Mouse (Mus musculus) lung, embryonic 15.5 days (tissue): ENCODE results near the gene Plekha6. TPM values are rescaled to one million over a fixed set of nuclear protein-coding genes. Genes with fewer than 3 reads are reported as not detected.
A peak's percentile ranks its signal among the peaks of the same experiment; 100 is the strongest.

ENCODE experiments used
- ATAC-seq: fragments of 200-750 bp; cut with Nextera tagmentation; 2 replicates; pipeline ENCODE4 v1.8.0; 2017; ENCODE audit warnings: moderate number of reproducible peaks, borderline replicate concordance; ENCODE audit not compliant: low FRiP score, low TSS enrichment; ENCODE audit errors: extremely low read depth
- H3K27ac ChIP-seq: fragments of 300-500 bp; sonication (generic); 2 replicates; pipeline ENCODE4 v1.5.1; 2015; ENCODE audit warnings: moderate library complexity, mild to moderate bottlenecking, inconsistent platforms
- H3K27me3 ChIP-seq: fragments of 300-500 bp; sonication (generic); 2 replicates; pipeline ENCODE4 v1.6.1; 2015; ENCODE audit warnings: inconsistent platforms
- H3K36me3 ChIP-seq: fragments of 300-500 bp; sonication (generic); 2 replicates; pipeline ENCODE4 v1.6.1; 2015; ENCODE audit warnings: inconsistent platforms
- H3K4me1 ChIP-seq: fragments of 300-500 bp; sonication (generic); 2 replicates; pipeline ENCODE4 v1.6.1; 2015; ENCODE audit warnings: inconsistent platforms
- H3K4me2 ChIP-seq: fragments of 300-500 bp; sonication (generic); 2 replicates; pipeline ENCODE4 v1.6.1; 2015; ENCODE audit warnings: inconsistent platforms, mild to moderate bottlenecking, moderate library complexity
- H3K4me3 ChIP-seq: fragments of 300-500 bp; sonication (generic); 2 replicates; pipeline ENCODE4 v1.5.1; 2015; ENCODE audit warnings: mild to moderate bottlenecking, inconsistent platforms
- H3K9ac ChIP-seq: fragments of 300-500 bp; sonication (generic); 2 replicates; pipeline ENCODE4 v1.6.1; 2015; ENCODE audit warnings: inconsistent platforms
- H3K9me3 ChIP-seq: fragments of 300-500 bp; sonication (generic); 2 replicates; pipeline ENCODE4 v1.6.1; 2016; ENCODE audit warnings: inconsistent platforms
- WGBS: fragments of 180-500 bp; shearing (Covaris S2); methylation state at CpG from one replicate; pipeline ENCODE4 v1.1.7; 2015; 5-methylcytosine and 5-hydroxymethylcytosine counted together
- polyA plus RNA-seq: library from polyadenylated mRNA; unstranded; fragments of >200 nt; fragmentation: Nextera tagmentation; extraction: Ambion mirVana; gene quantifications from 2 replicates; pipeline ENCODE4 v1.2.1, GENCODE M21; 2015

Gene Plekha6
- polyA plus RNA-seq, 1 experiment from 2014 or later: 7.6 TPM

DNA sequence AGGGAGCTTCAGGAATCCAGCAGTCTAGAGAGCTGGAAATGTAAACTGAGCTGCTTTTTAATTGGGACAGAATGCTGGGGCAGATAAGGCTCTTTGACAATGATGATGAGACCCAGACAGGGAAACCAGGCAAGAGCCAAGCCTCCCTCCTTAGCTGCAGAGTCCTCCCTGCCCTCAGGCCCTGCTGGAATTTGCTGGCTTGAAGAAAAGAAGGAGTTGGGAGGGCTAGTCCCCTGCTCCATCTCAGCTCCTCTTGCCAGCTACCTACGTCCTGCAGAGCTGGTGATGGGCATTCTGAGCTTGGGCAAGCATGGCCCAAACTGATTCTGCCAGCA is 89.5 kb downstream of the Plekha6 start:
- Histone ChIP-seq H3K27ac (peak overlapping the region; percentile 89), H3K4me3 (no peak overlapping the region), H3K4me2 (no peak overlapping the region), H3K9me3 (no peaks in the 10 kb centered on the region), H3K4me1 (peaks cover 71% of the 10 kb centered on the region), H3K27me3 (no peaks in the 10 kb centered on the region), H3K9ac (no peak overlapping the region), H3K36me3 (no peaks in the 10 kb centered on the region)
- no peak for ATAC-seq
- WGBS: 36% methylated on average over 1 of the region's 1 CpGs

DNA sequence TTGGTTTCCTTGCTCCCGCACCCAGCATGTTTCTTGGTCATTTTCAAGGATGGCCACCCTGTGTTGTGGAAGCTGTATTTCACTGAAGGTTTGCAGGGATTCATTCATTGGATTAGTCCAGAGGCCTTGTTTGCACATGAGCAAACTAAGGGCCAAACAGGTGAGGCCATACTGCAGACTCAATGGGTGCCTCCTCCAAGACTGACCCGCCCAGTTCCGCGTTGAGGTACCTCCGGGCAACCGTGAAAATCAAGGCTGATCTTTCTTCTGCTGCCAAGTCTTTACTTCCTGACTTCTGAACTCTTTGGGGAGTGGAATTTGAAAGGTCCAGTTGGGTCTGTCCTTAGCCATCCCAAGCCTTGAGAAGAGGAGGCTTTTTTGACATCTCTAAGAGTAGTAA is 90.2 kb downstream of the Plekha6 start:
- H3K9ac ChIP-seq: no peak overlapping the region
- H3K27ac ChIP-seq: peak overlapping the region; percentile 89
- 56% methylated on average over 6 of the region's 6 CpGs for WGBS
- H3K9me3 ChIP-seq: no peaks in the 10 kb centered on the region
- H3K27me3 ChIP-seq: no peaks in the 10 kb centered on the region
- ATAC-seq: no peak
- no peak overlapping the region for H3K4me3 ChIP-seq
- no peak overlapping the region for H3K4me2 ChIP-seq
- no peaks in the 10 kb centered on the region for H3K36me3 ChIP-seq
- H3K4me1 ChIP-seq: peaks cover 71% of the 10 kb centered on the region

DNA sequence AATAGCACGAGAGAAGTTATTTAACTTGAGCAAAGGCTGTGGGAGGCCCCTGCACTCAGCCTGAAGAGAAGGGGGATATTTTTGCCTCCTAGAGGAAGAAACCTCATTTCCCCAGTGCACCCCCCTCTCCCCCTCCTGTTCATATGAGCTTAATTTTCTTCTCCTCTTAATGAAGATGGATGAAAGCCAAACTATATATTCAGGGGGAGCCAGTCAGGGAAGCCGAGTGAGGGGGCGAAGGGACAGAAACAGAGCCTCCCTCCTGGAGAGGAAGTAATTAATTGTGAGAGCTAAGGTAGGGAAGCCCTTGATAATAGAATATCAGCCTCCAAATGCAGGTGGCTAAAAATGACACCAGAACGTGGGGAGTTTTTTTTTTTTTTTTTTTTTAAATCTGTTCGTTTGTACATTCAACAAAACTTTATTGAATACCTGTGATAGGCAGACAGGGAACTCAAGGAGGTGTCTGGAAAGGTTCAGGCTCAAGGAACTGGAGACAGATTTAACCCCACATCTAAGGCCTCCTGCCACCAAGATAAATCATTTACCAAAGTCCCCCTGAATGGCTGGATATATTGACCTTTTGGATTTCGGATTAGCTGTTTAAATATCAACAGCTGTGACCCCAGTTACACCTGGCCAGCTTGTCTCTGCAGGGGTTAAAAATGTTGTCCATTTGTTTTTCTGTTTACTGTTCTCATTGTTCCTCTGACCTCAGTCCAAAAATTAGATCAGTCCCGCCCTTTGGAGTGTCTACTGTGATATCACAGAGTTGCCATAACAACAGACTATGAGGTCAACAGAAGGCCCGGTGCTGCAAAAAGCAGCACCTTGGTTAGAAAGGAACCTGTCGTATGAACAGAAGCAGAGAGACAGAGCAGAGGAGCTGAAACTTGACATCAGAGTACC is 91.1 kb downstream of the Plekha6 start:
- H3K27ac ChIP-seq: peak overlapping the region; percentile 89
- no peak overlapping the region for H3K9ac ChIP-seq
- peaks cover 71% of the 10 kb centered on the region for H3K4me1 ChIP-seq
- no peaks in the 10 kb centered on the region for H3K36me3 ChIP-seq
- WGBS: 30% methylated on average over 9 of the region's 9 CpGs
- H3K4me3 ChIP-seq: no peak overlapping the region
- no peaks in the 10 kb centered on the region for H3K9me3 ChIP-seq
- H3K27me3 ChIP-seq: no peaks in the 10 kb centered on the region
- peak overlapping the region; percentile 9; the same call in 1 of the 2 replicates for H3K4me2 ChIP-seq
- no peak for ATAC-seq

DNA sequence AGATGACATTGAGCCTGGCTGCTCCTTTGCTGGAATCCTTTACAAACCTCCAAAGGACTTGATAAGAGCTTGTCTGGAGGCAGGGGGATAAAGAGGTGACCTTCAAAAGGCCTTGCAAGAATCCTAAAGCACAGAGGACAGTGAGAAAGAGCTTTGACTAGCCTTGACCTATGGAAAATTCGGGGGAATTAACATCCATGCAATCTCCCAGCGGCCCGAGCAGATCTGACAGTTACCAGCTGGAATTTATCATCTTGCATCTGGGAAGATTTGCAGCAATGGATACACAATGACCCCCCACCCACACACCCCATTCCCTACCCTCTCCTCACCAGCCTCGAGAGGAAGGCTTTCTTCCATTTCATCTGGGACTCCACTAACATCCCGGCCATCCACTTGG is 91.8 kb downstream of the Plekha6 start:
- WGBS: 21% methylated on average over 5 of the region's 5 CpGs
- ATAC-seq: peak; percentile 28; the same call in 1 of the 2 replicates
- H3K9me3 ChIP-seq: no peaks in the 10 kb centered on the region
- no peaks in the 10 kb centered on the region for H3K36me3 ChIP-seq
- no peaks in the 10 kb centered on the region for H3K27me3 ChIP-seq
- peak overlapping the region; percentile 47 for H3K4me2 ChIP-seq
- peak overlapping the region; percentile 89 for H3K27ac ChIP-seq
- no peak overlapping the region for H3K9ac ChIP-seq
- H3K4me3 ChIP-seq: peak overlapping the region; percentile 25
- H3K4me1 ChIP-seq: peaks cover 65% of the 10 kb centered on the region

DNA sequence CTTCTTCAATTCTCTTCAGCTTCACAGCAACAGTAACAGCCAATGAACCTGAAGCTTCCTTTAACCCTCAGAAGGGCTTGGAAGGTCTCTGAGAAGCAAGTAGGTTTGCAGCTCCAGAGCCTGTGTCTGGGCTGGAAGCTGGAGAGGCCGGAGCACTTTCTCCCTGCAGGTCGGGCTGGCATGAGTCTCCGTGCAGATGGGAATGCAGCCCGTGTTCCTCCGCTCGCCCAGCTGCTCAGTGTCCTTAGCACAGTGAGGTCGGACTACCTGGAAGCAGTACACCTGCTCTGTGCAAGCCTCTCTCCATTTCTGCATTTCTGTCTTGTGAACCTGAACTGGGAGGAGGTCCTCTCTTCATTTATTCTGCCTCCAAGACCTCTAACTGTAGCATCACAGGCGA is 92.3 kb downstream of the Plekha6 start:
- Histone ChIP-seq H3K27me3 (no peaks in the 10 kb centered on the region), H3K4me3 (peak overlapping the region; percentile 25), H3K36me3 (no peaks in the 10 kb centered on the region), H3K9me3 (no peaks in the 10 kb centered on the region), H3K4me1 (peaks cover 59% of the 10 kb centered on the region), H3K9ac (no peak overlapping the region), H3K27ac (peak overlapping the region; percentile 89), H3K4me2 (peak overlapping the region; percentile 47)
- no peak for ATAC-seq
- 53% methylated on average over 8 of the region's 8 CpGs for WGBS

DNA sequence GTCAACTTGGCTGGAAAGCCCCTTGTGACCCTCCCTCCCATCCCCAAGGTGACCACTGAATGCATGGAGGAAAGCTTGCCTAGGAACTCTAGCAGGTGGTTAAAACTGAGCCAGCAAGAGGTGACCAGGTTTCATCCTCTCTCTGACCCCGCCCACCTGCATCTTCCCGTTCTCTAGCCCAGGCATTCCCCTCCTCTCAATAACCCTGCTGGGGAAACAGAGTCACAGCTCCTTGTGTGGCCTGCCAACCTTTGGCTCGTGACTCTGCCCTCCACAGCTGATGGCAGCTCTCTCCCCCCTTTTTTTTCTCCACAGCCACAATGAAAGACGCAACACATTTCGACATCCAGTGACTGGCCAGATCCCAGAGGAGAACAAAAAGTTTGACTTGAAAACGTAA is 94.7 kb downstream of the Plekha6 start:
- Histone ChIP-seq H3K4me3 (no peak overlapping the region), H3K4me1 (peaks cover 37% of the 10 kb centered on the region), H3K36me3 (no peaks in the 10 kb centered on the region), H3K27me3 (no peaks in the 10 kb centered on the region), H3K9ac (no peak overlapping the region), H3K9me3 (no peaks in the 10 kb centered on the region), H3K4me2 (no peak overlapping the region; the same call in 1 of the 2 replicates), H3K27ac (no peak overlapping the region)
- 59% methylated on average over 6 of the region's 6 CpGs for WGBS
- no peak for ATAC-seq

DNA sequence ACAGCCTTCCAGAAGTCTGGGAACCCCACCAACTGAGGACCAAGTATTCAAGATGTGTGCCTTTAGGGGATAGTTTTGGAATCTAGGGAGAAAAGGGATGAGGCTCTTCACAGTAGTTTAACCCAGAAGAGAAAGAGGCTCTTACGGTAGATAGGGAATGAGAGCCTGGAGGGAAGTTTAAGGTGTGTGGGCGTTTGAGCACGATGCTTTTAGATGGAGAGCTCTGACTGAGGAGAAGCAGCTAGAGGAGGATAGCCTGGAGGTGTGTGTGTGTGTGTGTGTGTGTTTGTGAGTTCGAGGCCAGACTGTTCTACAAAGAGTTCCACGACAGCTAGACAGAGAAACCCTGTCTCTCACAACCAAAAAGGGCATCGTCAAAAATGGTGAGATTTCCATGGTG is 98.6 kb downstream of the Plekha6 start:
- Histone ChIP-seq H3K27me3 (no peaks in the 10 kb centered on the region), H3K4me1 (peaks cover 15% of the 10 kb centered on the region; the same call in 1 of the 2 replicates), H3K9ac (no peak overlapping the region), H3K27ac (no peak overlapping the region), H3K9me3 (no peaks in the 10 kb centered on the region), H3K4me2 (no peak overlapping the region), H3K36me3 (no peaks in the 10 kb centered on the region), H3K4me3 (no peak overlapping the region)
- no peak for ATAC-seq
- 90% methylated on average over 6 of the region's 6 CpGs for WGBS

DNA sequence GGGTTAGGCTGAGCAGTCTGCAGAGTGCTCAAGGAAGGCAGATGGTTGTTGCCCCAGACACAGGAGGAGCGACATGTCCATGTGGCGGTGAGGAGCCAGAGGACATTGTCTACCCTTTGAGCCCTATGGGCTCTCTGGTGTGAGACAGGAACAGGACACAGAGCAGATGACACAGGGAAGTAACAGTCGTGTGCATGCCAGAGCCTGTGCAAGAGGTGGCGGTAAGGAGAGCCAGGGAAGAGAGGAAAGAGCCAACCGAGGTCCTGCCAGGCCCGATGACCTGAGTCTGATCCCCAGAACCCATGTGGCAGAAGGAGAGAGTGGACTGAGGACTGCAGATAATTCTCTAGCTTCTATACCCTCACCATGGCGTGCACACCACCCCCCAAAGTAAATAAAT is 99.1 kb downstream of the Plekha6 start:
- H3K27ac ChIP-seq: no peak overlapping the region
- no peak overlapping the region for H3K9ac ChIP-seq
- no peaks in the 10 kb centered on the region for H3K36me3 ChIP-seq
- 80% methylated on average over 7 of the region's 7 CpGs for WGBS
- H3K4me2 ChIP-seq: no peak overlapping the region
- H3K9me3 ChIP-seq: no peaks in the 10 kb centered on the region
- H3K4me1 ChIP-seq: peaks cover 13% of the 10 kb centered on the region; the same call in 1 of the 2 replicates
- H3K4me3 ChIP-seq: no peak overlapping the region
- no peak for ATAC-seq
- no peaks in the 10 kb centered on the region for H3K27me3 ChIP-seq

DNA sequence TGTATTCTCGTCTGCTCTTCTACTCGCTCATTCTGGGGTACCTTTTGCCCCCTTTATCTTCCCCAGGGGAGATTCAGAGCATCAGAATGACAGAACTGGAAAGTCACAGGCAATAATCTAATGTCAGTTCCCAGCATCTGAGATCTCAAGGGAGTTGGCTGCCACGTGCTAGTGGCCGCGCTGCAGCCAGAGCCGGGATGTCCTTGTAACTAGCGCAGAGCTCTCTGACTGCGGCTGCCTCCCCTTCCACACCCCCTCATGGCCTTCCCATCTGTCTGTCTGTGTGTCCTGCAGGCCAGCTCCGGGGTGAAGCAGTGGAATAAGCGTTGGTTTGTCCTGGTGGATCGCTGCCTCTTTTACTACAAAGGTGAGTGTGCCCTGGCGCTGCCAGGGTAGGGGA is 100.4 kb downstream of the Plekha6 start:
- Histone ChIP-seq H3K9ac (no peak overlapping the region), H3K27ac (no peak overlapping the region), H3K9me3 (no peaks in the 10 kb centered on the region), H3K27me3 (no peaks in the 10 kb centered on the region), H3K36me3 (no peaks in the 10 kb centered on the region), H3K4me3 (no peak overlapping the region), H3K4me1 (peaks cover 9% of the 10 kb centered on the region; the same call in 1 of the 2 replicates), H3K4me2 (no peak overlapping the region)
- no peak for ATAC-seq
- WGBS: 53% methylated on average over 12 of the region's 12 CpGs

DNA sequence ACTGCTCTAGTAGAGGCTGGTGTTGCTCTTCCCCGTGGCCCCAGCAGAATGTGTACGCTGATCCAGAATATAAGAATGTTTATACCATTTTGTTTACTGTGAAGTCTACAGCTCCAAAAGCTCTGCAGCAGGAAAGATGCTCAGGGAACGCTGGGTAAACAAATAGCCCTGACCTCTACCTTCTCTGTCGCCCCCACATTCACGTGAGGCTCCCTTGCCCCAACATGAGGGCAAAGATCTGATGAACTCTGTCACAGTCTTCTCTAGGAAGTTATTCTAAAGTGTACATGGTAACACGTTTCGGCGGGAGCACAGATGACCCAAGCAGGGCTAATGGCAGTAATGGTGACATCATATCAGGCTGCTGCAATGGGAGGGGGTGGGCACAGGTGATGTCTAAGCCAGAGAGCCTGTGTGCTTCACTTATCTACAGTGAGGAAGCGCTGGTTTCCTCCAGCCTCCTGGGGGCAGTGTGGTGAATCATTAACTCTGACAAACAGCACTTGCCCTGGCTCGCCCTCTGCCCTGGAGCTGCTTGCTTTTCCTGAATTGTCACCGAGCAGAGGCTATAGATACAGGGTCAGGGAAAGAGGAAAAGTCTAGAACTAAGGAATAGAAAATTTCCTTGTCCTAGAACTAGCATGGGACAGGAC is 101.2 kb downstream of the Plekha6 start:
- H3K4me2 ChIP-seq: no peak overlapping the region
- no peak for ATAC-seq
- H3K9me3 ChIP-seq: no peaks in the 10 kb centered on the region
- no peaks in the 10 kb centered on the region for H3K36me3 ChIP-seq
- peaks cover 11% of the 10 kb centered on the region; the same call in 1 of the 2 replicates for H3K4me1 ChIP-seq
- 22% methylated on average over 11 of the region's 11 CpGs for WGBS
- no peak overlapping the region for H3K4me3 ChIP-seq
- H3K9ac ChIP-seq: no peak overlapping the region
- no peaks in the 10 kb centered on the region for H3K27me3 ChIP-seq
- H3K27ac ChIP-seq: no peak overlapping the region

DNA sequence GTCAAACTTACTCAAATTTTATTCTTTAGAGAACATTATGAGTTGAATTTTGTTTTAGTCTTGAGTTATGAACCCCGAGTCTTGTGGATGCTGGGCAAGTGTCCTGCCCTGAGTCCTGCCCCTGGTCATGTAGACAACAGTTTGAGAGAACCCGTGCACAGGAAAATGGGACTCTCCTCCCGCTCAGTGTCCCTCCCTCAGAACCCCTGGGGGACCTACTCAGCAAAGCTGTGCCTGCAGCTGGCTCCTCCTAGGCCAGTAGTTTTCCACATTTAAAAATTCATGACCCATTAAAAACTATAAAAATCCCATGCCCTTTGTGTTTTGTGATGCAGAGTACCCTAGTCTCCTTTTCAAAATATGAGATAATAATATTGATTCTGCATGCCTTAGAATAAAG is 103.1 kb downstream of the Plekha6 start:
- H3K4me3 ChIP-seq: no peak overlapping the region
- H3K36me3 ChIP-seq: no peaks in the 10 kb centered on the region
- no peaks in the 10 kb centered on the region for H3K27me3 ChIP-seq
- no peak overlapping the region for H3K27ac ChIP-seq
- H3K9ac ChIP-seq: no peak overlapping the region
- WGBS: 80% methylated on average over 3 of the region's 3 CpGs
- no peak for ATAC-seq
- no peak overlapping the region for H3K4me2 ChIP-seq
- H3K9me3 ChIP-seq: no peaks in the 10 kb centered on the region
- H3K4me1 ChIP-seq: peaks cover 14% of the 10 kb centered on the region; the same call in 1 of the 2 replicates

DNA sequence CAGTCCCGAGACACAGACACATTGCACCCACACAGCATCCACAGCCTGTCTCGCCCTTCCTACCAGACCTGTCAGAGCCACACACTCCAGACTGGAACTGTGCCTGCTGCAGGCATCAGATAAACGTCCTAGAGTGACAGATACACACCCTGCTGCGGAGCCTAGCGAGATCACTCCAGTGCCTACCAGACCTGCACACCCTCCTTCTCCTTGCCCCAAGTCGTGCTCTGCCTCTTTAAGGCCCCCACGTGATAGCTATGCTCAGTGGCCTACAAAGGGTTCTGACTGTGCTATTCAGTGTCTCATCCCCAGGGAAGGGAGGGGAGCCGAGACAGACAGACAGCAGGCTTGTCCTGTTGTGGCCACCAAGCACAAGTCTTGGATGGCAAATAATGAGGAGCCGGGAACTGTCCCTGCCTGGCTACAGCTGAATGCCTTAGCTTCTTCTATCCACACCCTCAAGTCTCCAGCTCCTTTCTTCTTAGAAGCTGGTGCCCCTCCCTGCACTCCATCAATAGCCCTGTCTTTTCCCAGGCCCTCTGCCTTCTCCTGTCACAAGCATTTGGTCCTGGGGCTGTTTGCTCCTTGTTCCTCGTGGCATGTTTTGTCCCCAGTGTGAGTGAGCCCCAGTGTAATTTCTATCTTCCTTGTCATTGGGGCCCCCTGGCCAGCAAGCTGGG is 103.9 kb downstream of the Plekha6 start:
- no peaks in the 10 kb centered on the region for H3K9me3 ChIP-seq
- ATAC-seq: no peak

More for the DNA sequence above, 103.9 kb downstream of the Plekha6 start:
- Histone ChIP-seq H3K27ac (no peak overlapping the region), H3K4me1 (peaks cover 14% of the 10 kb centered on the region; the same call in 1 of the 2 replicates), H3K4me2 (no peak overlapping the region), H3K27me3 (no peaks in the 10 kb centered on the region), H3K9ac (no peak overlapping the region), H3K36me3 (no peaks in the 10 kb centered on the region), H3K4me3 (no peak overlapping the region)
- 32% methylated on average over 10 of the region's 10 CpGs for WGBS
